Mouse (Mus musculus): Measurements from ENCODE around the gene March8. TPM values are rescaled to one million over a fixed set of nuclear protein-coding genes. Genes with fewer than 3 reads are reported as not detected.

March8 gene
- polyA plus RNA-seq, 1 experiment from 2014 or later = 25.8 TPM

DNA sequence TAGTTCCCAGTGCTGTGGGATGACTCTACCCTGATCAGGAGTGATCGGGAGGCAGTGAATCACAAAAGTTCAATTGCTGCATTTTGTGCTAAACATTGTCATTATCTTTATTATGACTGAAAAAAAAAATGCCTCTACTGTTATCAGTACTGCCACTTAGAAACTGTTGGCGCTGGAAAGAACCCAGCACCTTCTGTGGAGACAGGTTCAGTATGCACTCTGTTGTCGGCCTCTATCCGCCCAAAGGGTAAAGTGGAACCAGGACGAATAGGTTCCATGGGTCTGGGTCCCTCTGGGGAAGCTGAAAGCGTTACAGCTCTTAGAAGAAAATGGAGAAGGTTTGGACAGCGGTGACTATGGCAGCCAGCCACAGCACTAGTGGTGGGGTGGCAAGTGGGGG, 41.1 kb downstream of the March8 start:
- Histone ChIP-seq H3K27me3 (ENCODE audit: insufficient read depth, poor library complexity, severe bottlenecking) (no peaks in the 10 kb centered on the region), H3K9me3 (no peaks in the 10 kb centered on the region), H3K4me1 (0 out of 2 replicates have a peak, but pooled peaks cover 6% of the 10 kb centered on the region), H3K36me3 (0 out of 2 replicates have a peak, but pooled peaks cover 7% of the 10 kb centered on the region), H3K4me3 (no peak overlapping the region), H3K27ac (no peak overlapping the region)
- DNase-seq (ENCODE audit: low spot score) = no peak
- WGBS = 81% methylated on average over 7 of the region's 7 CpGs

DNA sequence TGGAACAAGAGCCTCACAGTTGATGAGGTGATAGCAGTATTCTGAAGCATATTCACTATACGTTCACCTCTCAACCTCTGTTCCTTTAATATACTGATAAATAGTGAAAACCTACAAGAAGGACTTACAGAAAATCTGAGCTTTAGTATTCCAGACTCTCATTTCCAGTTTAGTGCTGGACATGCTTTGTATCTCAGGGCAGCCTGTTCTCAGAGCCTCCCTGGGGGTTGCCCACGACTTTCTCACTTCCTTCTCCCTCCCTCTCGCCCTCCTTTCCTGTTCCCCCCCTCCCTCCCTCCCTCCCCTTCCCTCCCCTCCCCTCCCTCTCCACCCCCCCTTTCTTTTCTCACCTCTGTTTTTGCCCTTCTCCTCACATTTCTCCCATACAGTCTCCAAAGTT, 42.3 kb downstream of the March8 start:
- Histone ChIP-seq H3K36me3 (0 out of 2 replicates have a peak, but pooled peaks cover 7% of the 10 kb centered on the region), H3K27me3 (ENCODE audit: insufficient read depth, poor library complexity, severe bottlenecking) (no peaks in the 10 kb centered on the region), H3K9me3 (no peaks in the 10 kb centered on the region), H3K27ac (no peak overlapping the region), H3K4me1 (peaks cover 8% of the 10 kb centered on the region), H3K4me3 (no peak overlapping the region)
- DNase-seq (ENCODE audit: low spot score) = no peak
- WGBS = 47% methylated on average over 3 of the region's 3 CpGs

DNA sequence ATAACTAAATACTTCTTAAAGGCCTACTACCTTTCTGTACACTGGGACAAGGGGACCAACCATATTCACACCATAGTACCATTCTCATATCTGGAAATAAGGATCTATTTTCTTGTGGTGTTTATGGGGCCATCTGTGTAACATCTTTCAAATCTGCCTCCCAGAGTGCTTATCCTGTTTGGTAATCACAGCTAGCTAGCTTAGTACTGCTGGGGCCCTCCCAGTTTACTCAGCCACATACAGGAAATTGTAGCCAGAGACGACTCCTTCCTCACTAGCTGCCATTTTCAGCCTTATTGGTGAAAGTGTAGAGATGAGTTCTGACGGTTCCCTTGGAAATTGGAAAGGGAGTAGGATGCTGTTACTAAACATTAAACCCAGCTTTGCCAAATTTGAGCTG, 43.8 kb downstream of the March8 start:
- no peaks in the 10 kb centered on the region for H3K27me3 ChIP-seq (ENCODE audit: insufficient read depth, poor library complexity, severe bottlenecking)

DNA sequence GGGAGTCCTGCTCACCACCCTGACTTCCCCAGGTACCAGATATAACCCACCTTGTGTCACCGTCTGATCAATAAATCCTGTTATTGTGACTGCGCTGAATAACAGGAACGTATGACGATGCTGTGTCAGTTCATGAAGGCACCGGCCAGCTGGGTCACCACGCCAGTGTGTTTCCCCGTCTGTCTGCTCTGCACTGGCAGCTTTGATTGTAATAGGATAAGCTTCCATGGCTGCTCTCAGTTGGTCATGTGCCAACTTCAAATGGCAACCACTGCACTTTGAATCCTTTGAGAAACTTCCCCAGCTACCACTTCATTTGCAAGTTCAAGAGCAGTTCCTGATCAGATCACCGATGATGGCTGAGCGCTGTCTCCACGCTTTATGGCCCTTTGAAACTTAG, 45.8 kb downstream of the March8 start:
- H3K4me1 ChIP-seq = peaks cover 19% of the 10 kb centered on the region
- no peaks in the 10 kb centered on the region for H3K9me3 ChIP-seq
- 90% methylated on average over 10 of the region's 10 CpGs for WGBS
- no peak overlapping the region for H3K27ac ChIP-seq
- H3K27me3 ChIP-seq (ENCODE audit: insufficient read depth, poor library complexity, severe bottlenecking) = no peaks in the 10 kb centered on the region
- H3K36me3 ChIP-seq = no peaks in the 10 kb centered on the region
- DNase-seq (ENCODE audit: low spot score) = no peak
- H3K4me3 ChIP-seq = no peak overlapping the region

More for the DNA sequence above, 43.8 kb downstream of the March8 start:
- H3K4me1 ChIP-seq = peaks cover 19% of the 10 kb centered on the region
- 0 out of 2 replicates have a peak, but pooled peaks cover 7% of the 10 kb centered on the region for H3K36me3 ChIP-seq
- no peak overlapping the region for H3K27ac ChIP-seq
- no peak overlapping the region for H3K4me3 ChIP-seq
- DNase-seq (ENCODE audit: low spot score) = no peak
- H3K9me3 ChIP-seq = no peaks in the 10 kb centered on the region
- WGBS = 55% methylated on average over 2 of the region's 2 CpGs

DNA sequence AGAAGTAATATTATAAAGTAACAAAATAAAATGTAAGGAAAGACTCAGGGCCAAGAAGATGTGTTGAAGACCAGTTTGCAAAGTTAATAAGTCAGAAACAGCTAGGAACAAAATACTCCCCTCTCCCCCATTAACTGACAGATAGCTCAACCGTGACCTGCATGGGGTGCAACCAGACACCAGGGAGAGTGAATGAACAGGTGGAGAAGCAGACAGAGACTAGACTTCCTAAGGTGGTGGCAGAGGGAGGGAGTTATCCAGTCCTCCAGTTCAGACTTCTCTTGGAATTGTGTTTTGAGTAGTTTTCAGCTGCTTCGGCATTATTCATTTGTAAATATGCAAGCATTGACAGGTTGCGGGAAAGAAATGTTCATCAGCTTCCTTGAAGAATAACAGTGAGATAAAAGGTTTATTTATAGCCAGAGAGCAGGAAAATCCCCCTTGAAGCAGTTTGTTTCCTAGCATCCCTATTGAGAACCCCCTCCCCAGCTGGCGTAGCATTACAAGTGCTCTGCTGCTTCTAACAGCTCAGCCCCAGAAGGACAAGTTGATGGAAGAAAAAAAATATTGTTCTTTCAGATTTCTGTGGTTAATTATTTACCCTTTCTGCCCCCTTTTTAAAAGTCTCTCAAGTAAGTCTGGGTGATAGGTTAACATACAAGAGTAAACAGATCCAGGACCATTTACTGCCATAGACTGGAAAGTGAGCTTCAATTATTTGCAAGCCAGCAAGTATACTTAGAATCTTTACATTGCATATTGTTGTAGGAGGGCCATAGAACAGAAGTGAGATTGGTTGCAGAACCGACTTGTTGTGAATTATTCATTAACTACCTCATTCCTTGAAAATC, 47.6 kb downstream of the March8 start:
- no peak for DNase-seq (ENCODE audit: low spot score)
- no peaks in the 10 kb centered on the region for H3K9me3 ChIP-seq

DNA sequence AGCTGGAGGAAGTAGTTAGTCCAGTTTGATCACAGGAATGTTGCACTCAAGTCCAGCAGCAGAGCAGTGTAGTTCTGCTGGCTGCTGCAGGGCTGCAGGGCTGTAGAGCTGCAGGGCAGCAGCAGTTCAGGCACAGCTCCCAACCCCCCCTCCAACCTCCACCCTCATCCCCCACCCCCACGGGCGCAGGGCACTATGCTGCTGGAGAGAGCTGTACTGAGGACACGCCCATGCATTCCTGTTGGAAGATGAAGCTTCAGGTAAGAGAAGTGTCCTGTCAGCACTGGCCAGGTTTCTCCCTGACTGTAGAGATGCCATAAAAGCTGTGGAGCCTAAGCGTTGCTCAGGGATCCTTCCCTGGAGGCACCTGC, 48.2 kb downstream of the March8 start:
- DNase-seq (ENCODE audit: low spot score) = no peak

More for the DNA sequence above, 47.6 kb downstream of the March8 start:
- H3K4me3 ChIP-seq = no peak overlapping the region
- H3K4me1 ChIP-seq = peaks cover 19% of the 10 kb centered on the region
- WGBS = 31% methylated on average over 5 of the region's 5 CpGs
- H3K27me3 ChIP-seq (ENCODE audit: insufficient read depth, poor library complexity, severe bottlenecking) = no peaks in the 10 kb centered on the region
- H3K36me3 ChIP-seq = no peaks in the 10 kb centered on the region
- no peak overlapping the region for H3K27ac ChIP-seq

DNA sequence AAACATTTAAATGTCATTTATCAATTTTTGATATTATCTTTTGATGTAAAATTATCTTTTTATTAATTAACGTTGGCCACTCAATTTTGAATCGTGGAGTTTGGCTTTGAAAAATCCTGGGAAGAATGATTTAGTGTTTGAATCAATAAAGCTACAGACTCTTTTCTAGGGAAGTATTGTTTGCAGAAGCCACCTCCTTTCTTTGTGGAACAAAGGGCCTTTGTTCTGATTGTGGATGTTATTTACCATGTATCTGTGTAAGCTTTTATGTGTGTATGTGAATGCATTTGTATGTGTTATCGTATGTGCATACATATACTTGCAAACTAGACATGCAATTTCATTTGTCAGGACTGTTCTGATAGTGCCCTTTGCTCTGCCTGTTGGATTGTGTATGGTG, 48.7 kb downstream of the March8 start:
- no peaks in the 10 kb centered on the region for H3K27me3 ChIP-seq (ENCODE audit: insufficient read depth, poor library complexity, severe bottlenecking)
- peaks cover 19% of the 10 kb centered on the region for H3K4me1 ChIP-seq
- H3K27ac ChIP-seq = no peak overlapping the region
- H3K4me3 ChIP-seq = no peak overlapping the region
- H3K9me3 ChIP-seq = no peaks in the 10 kb centered on the region
- WGBS = 83% methylated on average over 3 of the region's 3 CpGs
- H3K36me3 ChIP-seq = no peaks in the 10 kb centered on the region
- DNase-seq (ENCODE audit: low spot score) = no peak

More for the DNA sequence above, 48.2 kb downstream of the March8 start:
- Histone ChIP-seq H3K27me3 (ENCODE audit: insufficient read depth, poor library complexity, severe bottlenecking) (no peaks in the 10 kb centered on the region), H3K27ac (peak overlapping the region; percentile 56; the same call in 1 of the 2 replicates), H3K36me3 (no peaks in the 10 kb centered on the region), H3K4me1 (peaks cover 19% of the 10 kb centered on the region), H3K9me3 (no peaks in the 10 kb centered on the region), H3K4me3 (no peak overlapping the region)
- WGBS = 28% methylated on average over 4 of the region's 4 CpGs

DNA sequence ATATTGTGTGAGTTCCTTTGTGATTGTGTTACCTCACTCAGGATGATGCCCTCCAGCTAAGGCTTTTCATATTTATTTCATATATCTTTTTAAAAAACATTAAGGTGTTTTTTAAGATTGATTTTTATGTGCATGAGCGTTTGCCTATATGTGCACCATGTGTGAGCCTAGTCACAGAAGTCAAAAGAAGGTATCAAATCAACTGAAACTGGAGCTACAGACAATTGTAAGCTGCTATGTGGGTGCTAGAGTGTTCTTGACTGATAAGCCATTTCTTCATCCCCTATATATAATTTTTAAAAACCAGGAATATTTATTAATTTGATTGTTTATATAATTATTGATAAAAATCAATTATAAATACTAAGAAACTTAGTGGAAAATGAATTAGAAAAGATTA, 50.2 kb downstream of the March8 start:
- no peaks in the 10 kb centered on the region for H3K36me3 ChIP-seq
- H3K4me1 ChIP-seq = peaks cover 18% of the 10 kb centered on the region
- no peaks in the 10 kb centered on the region for H3K9me3 ChIP-seq
- DNase-seq (ENCODE audit: low spot score) = no peak
- 95% methylated on average over 1 of the region's 1 CpGs for WGBS
- no peaks in the 10 kb centered on the region for H3K27me3 ChIP-seq (ENCODE audit: insufficient read depth, poor library complexity, severe bottlenecking)
- no peak overlapping the region for H3K27ac ChIP-seq
- H3K4me3 ChIP-seq = no peak overlapping the region

DNA sequence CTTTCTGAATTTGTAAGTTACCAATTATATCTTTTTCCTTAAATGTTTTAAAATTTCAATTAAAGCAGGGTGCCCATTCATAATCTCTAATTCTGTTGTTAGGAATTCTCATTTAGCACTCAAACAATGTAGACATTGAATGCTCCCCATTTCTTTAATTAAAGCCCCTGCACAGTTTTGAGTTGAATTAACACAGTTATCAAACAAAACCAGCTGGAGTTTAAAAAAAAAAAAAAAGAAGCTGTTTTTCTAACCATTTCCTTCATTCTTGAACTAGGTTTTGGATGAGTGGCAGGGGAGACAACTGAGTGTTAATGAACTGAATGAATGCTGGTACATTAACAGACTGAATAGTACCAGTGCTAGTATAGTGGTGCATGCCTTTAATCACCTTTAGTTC, 51.7 kb downstream of the March8 start:
- Histone ChIP-seq H3K9me3 (no peaks in the 10 kb centered on the region), H3K27me3 (ENCODE audit: insufficient read depth, poor library complexity, severe bottlenecking) (no peaks in the 10 kb centered on the region), H3K36me3 (no peaks in the 10 kb centered on the region), H3K4me1 (peaks cover 13% of the 10 kb centered on the region), H3K27ac (no peak overlapping the region), H3K4me3 (no peak overlapping the region)
- no peak for DNase-seq (ENCODE audit: low spot score)

DNA sequence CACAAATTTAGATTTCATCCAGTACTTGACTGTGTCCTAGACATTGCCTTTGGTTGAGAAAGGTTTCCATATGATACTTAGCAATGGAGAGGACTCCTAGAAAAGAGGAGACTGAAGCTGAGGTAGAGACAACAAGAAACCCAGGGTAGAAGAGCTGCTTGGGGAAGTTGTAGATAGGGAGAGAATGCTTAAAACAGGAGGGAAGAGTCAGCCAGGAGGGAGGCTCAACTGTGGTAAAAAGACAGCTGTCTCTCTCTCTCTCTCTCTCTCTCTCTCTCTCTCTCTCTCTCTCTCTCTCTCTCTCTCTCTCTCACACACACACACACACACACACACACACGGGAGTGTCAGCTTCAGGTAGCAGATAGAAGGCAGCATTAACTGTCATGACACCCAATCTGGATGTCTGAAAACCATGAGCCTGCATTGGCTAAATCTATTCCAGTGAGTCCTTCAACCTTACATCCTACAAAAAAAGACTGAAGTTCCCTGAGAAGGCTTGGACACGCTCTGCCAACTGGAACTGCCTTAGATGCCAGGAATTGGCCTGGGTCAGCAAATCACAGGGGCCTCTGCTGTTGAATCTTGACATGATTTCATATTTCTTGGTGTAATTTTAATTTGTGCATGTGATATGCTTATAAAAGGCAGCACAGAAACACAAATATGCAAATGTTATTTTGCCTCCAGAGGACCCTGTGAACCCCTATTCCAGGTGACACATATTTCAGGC, 57.3 kb downstream of the March8 start:
- H3K4me3 ChIP-seq = no peak overlapping the region
- DNase-seq (ENCODE audit: low spot score) = no peak
- 77% methylated on average over 2 of the region's 2 CpGs for WGBS
- no peaks in the 10 kb centered on the region for H3K9me3 ChIP-seq
- H3K4me1 ChIP-seq = 0 out of 2 replicates have a peak, but pooled peaks cover 3% of the 10 kb centered on the region
- H3K36me3 ChIP-seq = no peaks in the 10 kb centered on the region
- no peak overlapping the region for H3K27ac ChIP-seq
- no peaks in the 10 kb centered on the region for H3K27me3 ChIP-seq (ENCODE audit: insufficient read depth, poor library complexity, severe bottlenecking)

DNA sequence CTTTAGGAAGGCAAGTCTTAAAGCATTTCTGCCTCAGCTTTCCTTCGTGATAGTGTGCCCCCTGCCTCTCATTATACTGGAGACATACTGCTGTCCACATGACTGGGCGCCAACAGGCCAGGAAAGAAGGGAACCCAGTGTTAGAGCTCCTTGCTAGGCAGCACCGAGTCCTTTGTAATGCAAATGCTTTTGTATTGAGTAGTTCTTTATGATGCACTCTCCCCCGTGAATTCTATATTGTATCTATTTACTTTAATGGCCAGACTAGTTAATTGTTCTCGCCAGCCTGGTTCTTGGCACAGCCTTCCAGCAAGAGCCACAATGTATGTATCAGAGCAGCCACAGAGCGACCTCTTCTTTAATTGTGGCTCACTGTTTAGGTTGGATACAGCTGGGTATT, 59.8 kb downstream of the March8 start:
- peaks cover 6% of the 10 kb centered on the region; the same call in 1 of the 2 replicates for H3K36me3 ChIP-seq
- 82% methylated on average over 6 of the region's 6 CpGs for WGBS
- no peak for DNase-seq (ENCODE audit: low spot score)

DNA sequence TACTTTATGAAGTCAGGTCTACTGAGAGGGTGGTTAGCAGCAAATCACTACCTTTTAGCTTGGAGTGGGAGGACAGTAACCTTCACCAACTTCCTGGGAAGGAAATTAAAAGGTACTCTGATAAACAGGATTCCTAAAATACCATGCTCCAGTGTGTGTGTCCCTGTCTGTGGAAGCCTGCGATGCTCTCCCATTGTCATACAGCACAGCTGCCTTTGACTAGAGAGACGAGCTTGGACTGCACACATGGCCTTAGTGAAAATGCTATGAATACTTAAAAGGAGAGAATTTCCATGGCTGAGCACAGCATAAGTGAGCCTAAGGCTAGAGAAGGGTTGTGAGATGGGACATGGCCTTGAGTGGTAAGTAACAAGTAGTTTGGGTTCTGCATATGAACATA, 60.3 kb downstream of the March8 start:
- Histone ChIP-seq H3K9me3 (no peaks in the 10 kb centered on the region), H3K36me3 (peaks cover 6% of the 10 kb centered on the region; the same call in 1 of the 2 replicates), H3K4me1 (peaks cover 8% of the 10 kb centered on the region; the same call in 1 of the 2 replicates), H3K4me3 (no peak overlapping the region), H3K27ac (no peak overlapping the region), H3K27me3 (ENCODE audit: insufficient read depth, poor library complexity, severe bottlenecking) (no peaks in the 10 kb centered on the region)
- DNase-seq (ENCODE audit: low spot score) = no peak
- 72% methylated on average over 2 of the region's 2 CpGs for WGBS

More for the DNA sequence above, 59.8 kb downstream of the March8 start:
- peaks cover 8% of the 10 kb centered on the region; the same call in 1 of the 2 replicates for H3K4me1 ChIP-seq
- no peaks in the 10 kb centered on the region for H3K9me3 ChIP-seq
- no peaks in the 10 kb centered on the region for H3K27me3 ChIP-seq (ENCODE audit: insufficient read depth, poor library complexity, severe bottlenecking)
- no peak overlapping the region for H3K4me3 ChIP-seq
- no peak overlapping the region for H3K27ac ChIP-seq

Data from heart, embryonic 10.5 days (tissue).